Mouse (Mus musculus) B cell, adult (primary cell): ENCODE measurements around the gene Ptpn4. TPM values are rescaled to one million over a fixed set of nuclear protein-coding genes. Genes with fewer than 3 reads are reported as not detected.

Experiments used
- total RNA-seq: library from RNA; stranded (reverse); gene quantifications from 4 replicates; pipeline ENCODE4 v1.2.4, GENCODE M21; 2023; ENCODE audit not compliant: inconsistent age

Ptpn4 gene
- 32.0 to 35.8 TPM (median 32.5 TPM) in 4 replicates for total RNA-seq

DNA sequence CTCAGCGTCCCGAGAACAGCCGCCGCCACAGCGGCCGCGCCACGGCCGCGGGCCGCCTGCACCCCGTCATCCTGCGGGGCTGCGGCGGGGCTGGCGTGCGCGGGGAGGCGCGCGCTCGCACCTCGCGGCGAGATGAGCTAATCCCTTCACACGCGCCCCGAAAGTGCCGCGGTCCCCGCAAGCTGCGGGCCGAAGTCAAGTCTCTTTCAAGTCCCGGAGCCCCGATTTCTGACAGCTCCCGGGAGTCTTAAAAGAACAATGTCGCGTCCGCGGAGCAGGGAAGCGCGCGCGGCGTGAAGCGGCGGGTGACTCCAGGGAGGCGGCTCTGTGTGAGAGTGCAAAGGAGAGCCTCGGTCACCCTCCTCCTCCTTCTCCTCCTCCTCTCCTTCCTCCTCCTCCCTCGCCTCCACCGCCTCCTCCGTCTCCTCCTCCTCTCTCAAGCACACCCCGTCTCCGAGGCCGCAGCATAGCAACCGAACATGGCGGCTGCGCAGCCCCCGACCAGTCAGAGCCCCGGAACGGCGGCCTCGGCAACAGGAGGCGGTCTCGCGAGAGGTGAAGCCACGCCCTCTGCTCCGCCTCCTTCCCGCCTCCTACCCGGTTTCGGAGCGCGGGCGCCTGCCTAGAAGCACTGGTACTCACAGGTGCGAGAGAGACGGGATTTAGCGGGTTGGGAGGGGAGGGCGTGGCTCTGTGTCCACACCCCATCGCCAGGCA, at the start of gene Ptpn4:
TSS of gene Ptpn4 (minus strand) at position 579 of the 717 bp plus-strand sequence.

DNA sequence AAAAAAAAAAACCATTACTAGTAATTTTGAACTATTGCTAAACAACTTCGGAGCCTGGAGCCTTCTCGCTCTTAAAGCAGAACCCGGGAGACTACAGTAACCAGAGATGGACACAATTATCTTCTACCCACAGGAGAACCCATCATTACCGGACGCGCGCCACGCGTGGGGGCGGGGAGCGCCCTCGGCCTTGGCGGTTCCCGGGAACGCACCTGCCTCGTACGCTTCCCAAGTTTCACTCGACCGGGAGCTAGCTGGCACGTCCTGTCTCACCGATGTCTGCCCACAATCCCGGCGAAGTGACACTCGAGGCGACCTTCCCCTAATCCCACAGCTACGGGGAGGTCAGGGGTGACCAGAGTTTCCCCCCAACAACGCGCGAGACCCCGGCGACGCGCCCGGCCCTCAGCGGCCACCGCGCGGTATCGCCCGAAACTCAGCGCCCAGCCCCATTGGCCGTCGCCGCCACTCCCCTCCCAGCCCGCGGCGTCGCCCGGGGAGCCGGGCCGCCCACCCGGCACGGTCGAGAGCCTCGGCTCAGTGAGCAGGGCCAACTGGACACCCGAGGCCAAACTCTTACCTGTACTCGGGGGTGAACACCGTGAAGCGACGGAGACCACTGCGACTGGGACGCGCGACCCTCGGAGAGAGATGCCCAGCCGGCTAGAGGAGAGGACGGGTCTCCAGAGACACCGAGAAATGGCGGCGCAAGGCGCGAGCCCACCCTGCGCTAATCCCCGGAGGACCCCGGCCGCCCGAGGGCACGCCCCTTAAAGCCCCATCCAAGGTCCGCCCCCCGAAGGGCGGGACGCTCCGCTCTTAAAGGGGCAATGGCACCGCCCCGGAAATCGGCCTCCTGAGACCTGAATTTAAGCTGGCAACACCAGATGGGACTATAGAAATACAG, 189.0 kb downstream of the Ptpn4 start, which contains the start of gene Epb41l5:
TSS of gene Epb41l5 (minus strand) at position 796 of the 907 bp plus-strand sequence.

Other genes starting within 250 kb of the Ptpn4 start
- gene Epb41l5, start 188.6 kb downstream of the Ptpn4 start, total RNA-seq = 3.2 to 6.1 TPM (median 4.2 TPM) in 4 replicates
- gene Tmem177, start 75.6 kb upstream of the Ptpn4 start, total RNA-seq = 3.3 to 3.6 TPM (median 3.5 TPM) in 4 replicates
- gene Cfap221, start 159.6 kb upstream of the Ptpn4 start, total RNA-seq = not detected in 4 replicates
- gene Sctr, start 169.3 kb upstream of the Ptpn4 start, total RNA-seq = not detected in 4 replicates
- not detected in 4 replicates for gene Tmem37, start 236.5 kb upstream of the Ptpn4 start, total RNA-seq